Mouse (Mus musculus): ENCODE measurements around the gene Slc1a2. TPM values are rescaled to one million over a fixed set of nuclear protein-coding genes. Genes with fewer than 3 reads are reported as not detected.

Slc1a2 gene
- polyA plus RNA-seq, 1 experiment, result 0.41 TPM

GRCm38 (mm10) chr2:102663339-102663738 lies 4.9 kb downstream of the Slc1a2 start:
- DNase-seq (ENCODE audit: low read depth), result no peak

- DNase-seq (ENCODE audit: low read depth), result no peak
Observed at GRCm38 (mm10) chr2:102663865-102664264, 5.4 kb downstream of the Slc1a2 start.

- DNase-seq (ENCODE audit: low read depth), result no peak
Observed at GRCm38 (mm10) chr2:102667981-102668380, 9.5 kb downstream of the Slc1a2 start.

GRCm38 (mm10) chr2:102669580-102669979 lies 11.1 kb downstream of the Slc1a2 start:
- no peak for DNase-seq (ENCODE audit: low read depth)

GRCm38 (mm10) chr2:102674582-102674981 lies 16.1 kb downstream of the Slc1a2 start:
- DNase-seq (ENCODE audit: low read depth), result no peak

GRCm38 (mm10) chr2:102675275-102675674 lies 16.8 kb downstream of the Slc1a2 start:
- DNase-seq (ENCODE audit: low read depth), result no peak

GRCm38 (mm10) chr2:102676716-102677312 lies 18.4 kb downstream of the Slc1a2 start:
- DNase-seq (ENCODE audit: low read depth), result no peak

GRCm38 (mm10) chr2:102677400-102677799 lies 18.9 kb downstream of the Slc1a2 start:
- no peak for DNase-seq (ENCODE audit: low read depth)

GRCm38 (mm10) chr2:102681351-102681750 lies 22.9 kb downstream of the Slc1a2 start:
- DNase-seq (ENCODE audit: low read depth), result no peak

GRCm38 (mm10) chr2:102682168-102682567 lies 23.7 kb downstream of the Slc1a2 start:
- DNase-seq (ENCODE audit: low read depth), result no peak

- no peak for DNase-seq (ENCODE audit: low read depth)
Observed at GRCm38 (mm10) chr2:102685371-102686107, 27.1 kb downstream of the Slc1a2 start.

GRCm38 (mm10) chr2:102686108-102686450 lies 27.6 kb downstream of the Slc1a2 start:
- DNase-seq (ENCODE audit: low read depth), result no peak

GRCm38 (mm10) chr2:102693556-102693955 lies 35.1 kb downstream of the Slc1a2 start:
- no peak for DNase-seq (ENCODE audit: low read depth)

GRCm38 (mm10) chr2:102694750-102695149 lies 36.3 kb downstream of the Slc1a2 start:
- no peak for DNase-seq (ENCODE audit: low read depth)

GRCm38 (mm10) chr2:102695541-102695940 lies 37.1 kb downstream of the Slc1a2 start:
- no peak for DNase-seq (ENCODE audit: low read depth)

- no peak for DNase-seq (ENCODE audit: low read depth)
Observed at GRCm38 (mm10) chr2:102697732-102698131, 39.3 kb downstream of the Slc1a2 start.

- peak; percentile 83 for DNase-seq (ENCODE audit: low read depth)
Observed at GRCm38 (mm10) chr2:102699921-102700320, 41.5 kb downstream of the Slc1a2 start.

- DNase-seq (ENCODE audit: low read depth), result no peak
Observed at GRCm38 (mm10) chr2:102700695-102701094, 42.2 kb downstream of the Slc1a2 start.

- DNase-seq (ENCODE audit: low read depth), result no peak
Observed at GRCm38 (mm10) chr2:102701382-102701781, 42.9 kb downstream of the Slc1a2 start.

GRCm38 (mm10) chr2:102703556-102703955 lies 45.1 kb downstream of the Slc1a2 start:
- DNase-seq (ENCODE audit: low read depth), result no peak

- no peak for DNase-seq (ENCODE audit: low read depth)
Observed at GRCm38 (mm10) chr2:102704781-102705180, 46.3 kb downstream of the Slc1a2 start.

- DNase-seq (ENCODE audit: low read depth), result peak; percentile 64
Observed at GRCm38 (mm10) chr2:102711511-102711910, 53.1 kb downstream of the Slc1a2 start.

GRCm38 (mm10) chr2:102712049-102712448 lies 53.6 kb downstream of the Slc1a2 start:
- DNase-seq (ENCODE audit: low read depth), result no peak
